In the genomic region with DNA sequence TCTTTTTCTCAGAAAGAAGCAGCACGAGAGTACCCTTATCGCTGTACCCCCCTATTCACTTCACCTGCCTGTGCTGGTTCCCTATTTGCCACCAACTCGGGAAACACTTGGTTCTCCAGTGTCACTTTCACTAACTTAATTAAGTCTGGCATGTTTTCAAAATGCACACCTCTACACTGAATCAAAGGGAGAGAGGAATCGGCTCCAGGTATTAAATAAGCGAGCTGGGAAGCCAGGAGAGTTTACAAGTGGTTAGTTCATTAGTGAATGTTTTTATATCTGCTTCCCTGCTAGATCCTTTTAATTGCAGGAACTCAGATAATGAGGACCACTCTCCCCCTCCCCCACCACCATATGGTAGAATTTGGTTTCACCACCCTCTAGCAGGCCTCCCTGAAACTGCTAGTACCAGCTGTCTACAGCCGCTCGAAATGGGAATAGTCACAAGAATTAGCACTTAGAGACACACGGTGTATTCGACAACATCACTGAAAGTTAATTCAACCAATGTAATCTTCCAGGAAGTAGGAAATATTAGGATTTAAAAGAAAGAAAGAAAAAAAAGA, we compare ENCODE assay signal across 11 mouse cellular contexts. TPM values are rescaled to one million over a fixed set of nuclear protein-coding genes. Genes with fewer than 3 reads are reported as not detected.
DNase-seq lines count a peak whose midpoint lies in the region; ATAC-seq and TF ChIP-seq lines count a peak whose summit lies in the region.
"Had no signal": no experiment of that assay in that cellular context is flagged by ENCODE, and none has a peak within 500 bp of the region (broad histone marks: within the 10 kb centered on the region; RNA-seq: fewer than 3 reads in every experiment).

No protein-coding gene starts in this region.

- intact Hi-C loops in gastrocnemius, adult 2 months (cut with DNase I) = no loop called here
- intact Hi-C loops in gastrocnemius, postnatal 36 days (cut with DNase I) = no loop called here

- peaks cover 19% of the 10 kb centered on the region for H3K4me1 ChIP-seq in cerebellum, adult 2 months (ENCODE audit: control insufficient read depth, insufficient read depth, low read length)
- 0 out of 2 replicates have a peak, but pooled peaks cover 5% of the 10 kb centered on the region for H3K4me1 ChIP-seq in forebrain, postnatal 0 days (ENCODE audit: insufficient read depth)
- peaks cover 21% of the 10 kb centered on the region for H3K4me1 ChIP-seq in midbrain, embryonic 12.5 days

- 31% methylated on average over 9 of the region's 9 CpGs for WGBS in cerebellum, adult 2 months
- 25% methylated on average over 9 of the region's 9 CpGs for WGBS in forebrain, postnatal 0 days
- WGBS in midbrain, embryonic 12.5 days = 71% methylated on average over 9 of the region's 9 CpGs

- no peak overlapping the region for H3K9ac ChIP-seq in forebrain, postnatal 0 days
- H3K9ac ChIP-seq in midbrain, embryonic 12.5 days (replicated peaks) = no peak overlapping the region

- no peak overlapping the region for H3K4me3 ChIP-seq in gastrocnemius, adult 2 months
- no peak overlapping the region for H3K4me3 ChIP-seq in cerebellum, adult 2 months (replicated peaks; ENCODE audit: insufficient read depth, low read depth, low read length)
- no peak overlapping the region for H3K4me3 ChIP-seq in forebrain, postnatal 0 days (ENCODE audit: low read depth, low read length)
- no peak overlapping the region for H3K4me3 ChIP-seq in midbrain, embryonic 12.5 days

- peak; percentile 67 for ATAC-seq in forebrain, postnatal 0 days
- ATAC-seq in midbrain, embryonic 12.5 days (ENCODE audit: low FRiP score, low read depth) = peak; percentile 62; the same call in 1 of the 2 replicates
- no peak for ATAC-seq in megakaryocyte, adult 5-6 weeks (ENCODE audit: poor library complexity, severe bottlenecking)
- ATAC-seq in CD4-positive, CD25-positive, alpha-beta regulatory T cell, adult 4 months = no peak

- no peaks in the 10 kb centered on the region for H3K36me3 ChIP-seq in forebrain, postnatal 0 days (ENCODE audit: insufficient read depth)
- no peaks in the 10 kb centered on the region for H3K36me3 ChIP-seq in midbrain, embryonic 12.5 days

- TF ChIP-seq CTCF in gastrocnemius, adult 2 months (IDR thresholded peaks at IDR 0.05) = no peak
- no peak for TF ChIP-seq CTCF in cerebellum, adult 2 months (IDR thresholded peaks at IDR 0.05; ENCODE audit: borderline replicate concordance, insufficient read depth, low read depth, low read length)
- TF ChIP-seq CTCF in forebrain, postnatal 0 days (IDR thresholded peaks at IDR 0.05; ENCODE audit: low read depth) = no peak

- peak overlapping the region; percentile 43; the same call in 1 of the 2 replicates for H3K27ac ChIP-seq in gastrocnemius, adult 2 months
- no peak overlapping the region for H3K27ac ChIP-seq in cerebellum, adult 2 months (ENCODE audit: insufficient read depth, low read length)
- H3K27ac ChIP-seq in forebrain, postnatal 0 days (ENCODE audit: low read depth, low read length) = no peak overlapping the region
- H3K27ac ChIP-seq in midbrain, embryonic 12.5 days (replicated peaks) = no peak overlapping the region

- DNase-seq in gastrocnemius, adult 2 months = no peak
- no peak for DNase-seq in gastrocnemius, postnatal 36 days
- peak; percentile 36 to 66 for DNase-seq in cerebellum, adult 2 months
- DNase-seq in forebrain, postnatal 0 days = peak; percentile 54
- no peak for DNase-seq in thymus, postnatal 14 days
- DNase-seq: B cell, adult 2 months had no signal

- TF ChIP-seq POLR2A in cerebellum, adult 2 months (IDR thresholded peaks at IDR 0.05; ENCODE audit: borderline replicate concordance, insufficient read depth, low read length) = no peak

- no peak overlapping the region for H3K4me2 ChIP-seq in forebrain, postnatal 0 days (ENCODE audit: low read depth)
- H3K4me2 ChIP-seq in midbrain, embryonic 12.5 days (replicated peaks) = no peak overlapping the region

- no peaks in the 10 kb centered on the region for H3K9me3 ChIP-seq in forebrain, postnatal 0 days (ENCODE audit: low read length)
- H3K9me3 ChIP-seq in midbrain, embryonic 12.5 days = no peaks in the 10 kb centered on the region

- H3K27me3 ChIP-seq in cerebellum, adult 2 months (ENCODE audit: control insufficient read depth, insufficient read depth, low read length) = no peaks in the 10 kb centered on the region
- H3K27me3 ChIP-seq in forebrain, postnatal 0 days (ENCODE audit: insufficient read depth, low read length) = no peaks in the 10 kb centered on the region
- H3K27me3 ChIP-seq in midbrain, embryonic 12.5 days = no peaks in the 10 kb centered on the region

RNA-seq across cellular contexts. Expression of gene Gm9747, which starts 28.2 kb away (rescaled TPM):
- not detected for total RNA-seq in gastrocnemius, adult 2 months (2021)
- not detected for total RNA-seq in gastrocnemius, postnatal 36 days (2021)
- not detected in 2 replicates for polyA plus RNA-seq in cerebellum, adult 2 months (2012; rRNA removed)
- not detected in 2 replicates for total RNA-seq in forebrain, postnatal 0 days (2014; rRNA removed)
- polyA plus RNA-seq in forebrain, postnatal 0 days (2015; fragmentation: Nextera tagmentation; extraction: Ambion mirVana) = 9.6 and 14.8 TPM in 2 replicates
- polyA plus RNA-seq in midbrain, embryonic 12.5 days (2016; fragmentation: Nextera tagmentation; extraction: Ambion mirVana) = 24.9 and 26.4 TPM in 2 replicates
- not detected in 2 replicates for total RNA-seq in megakaryocyte, adult 5-6 weeks (2015)
- not detected in 2 replicates for total RNA-seq in megakaryocyte, adult 5-6 weeks (2017)
- polyA plus RNA-seq in CD4-positive, CD25-positive, alpha-beta regulatory T cell, adult 4 months (2017; shearing (Covaris generic)) = not detected
- total RNA-seq: layer of hippocampus, postnatal 25 days had no signal
- polyA plus RNA-seq: cortical plate, adult 2 months had no signal

RNA-seq across cellular contexts. Expression of gene Irs1, which starts 30.1 kb away (rescaled TPM):
- 10 to 100 TPM; 73.9 to 90.0 TPM for total RNA-seq in gastrocnemius, adult 2 months (2021)
- total RNA-seq in gastrocnemius, postnatal 36 days (2021) = 10 to 100 TPM; 46.4 to 49.6 TPM
- polyA plus RNA-seq in cerebellum, adult 2 months (2012; rRNA removed) = 10.5 and 10.6 TPM in 2 replicates
- total RNA-seq in forebrain, postnatal 0 days (2014; rRNA removed) = 32.7 and 45.3 TPM in 2 replicates
- 3.0 and 4.4 TPM in 2 replicates for polyA plus RNA-seq in forebrain, postnatal 0 days (2015; fragmentation: Nextera tagmentation; extraction: Ambion mirVana)
- 11.5 and 11.7 TPM in 2 replicates for polyA plus RNA-seq in midbrain, embryonic 12.5 days (2016; fragmentation: Nextera tagmentation; extraction: Ambion mirVana)
- total RNA-seq in megakaryocyte, adult 5-6 weeks (2015) = 0.02 and 0.07 TPM in 2 replicates
- total RNA-seq in megakaryocyte, adult 5-6 weeks (2017) = 0.16 TPM in 1 of 2 replicates, not detected in the other
- not detected for polyA plus RNA-seq in CD4-positive, CD25-positive, alpha-beta regulatory T cell, adult 4 months (2017; shearing (Covaris generic))

RNA-seq across cellular contexts. Expression of gene Rhbdd1, which starts 55.1 kb away (rescaled TPM):
- total RNA-seq in gastrocnemius, adult 2 months (2021) = 1 to 10 TPM; 8.4 to 8.5 TPM
- 1 to 10 TPM; 6.4 to 7.7 TPM for total RNA-seq in gastrocnemius, postnatal 36 days (2021)
- polyA plus RNA-seq in cerebellum, adult 2 months (2012; rRNA removed) = 10.7 and 11.6 TPM in 2 replicates
- total RNA-seq in forebrain, postnatal 0 days (2014; rRNA removed) = 4.7 and 5.3 TPM in 2 replicates
- polyA plus RNA-seq in forebrain, postnatal 0 days (2015; fragmentation: Nextera tagmentation; extraction: Ambion mirVana) = 1.7 and 2.2 TPM in 2 replicates
- polyA plus RNA-seq in midbrain, embryonic 12.5 days (2016; fragmentation: Nextera tagmentation; extraction: Ambion mirVana) = 9.0 and 10.2 TPM in 2 replicates
- total RNA-seq in megakaryocyte, adult 5-6 weeks (2015) = 13.0 and 14.8 TPM in 2 replicates
- total RNA-seq in megakaryocyte, adult 5-6 weeks (2017) = 16.1 and 16.4 TPM in 2 replicates
- 10 to 100 TPM; 15.5 to 29.8 TPM for polyA plus RNA-seq in CD4-positive, CD25-positive, alpha-beta regulatory T cell, adult 4 months (2017; shearing (Covaris generic))

Comparison
In these comparisons a context has a peak if more than half of its experiments do, and no peak if none do; other contexts are left out.
1. DNase-seq: peak in cerebellum, adult 2 months (2 of 2) and forebrain, postnatal 0 days (single experiment); none in gastrocnemius, adult 2 months (single experiment), gastrocnemius, postnatal 36 days (0 of 2) and thymus, postnatal 14 days (single experiment).
2. ATAC-seq: peak in forebrain, postnatal 0 days (single experiment) and midbrain, embryonic 12.5 days (single experiment); none in megakaryocyte, adult 5-6 weeks (single experiment) and CD4-positive, CD25-positive, alpha-beta regulatory T cell, adult 4 months (single experiment).
3. RNA of gene Irs1, which starts 30.1 kb away (total RNA-seq): 73.9 to 90.0 TPM in gastrocnemius, adult 2 months, 46.4 to 49.6 TPM in gastrocnemius, postnatal 36 days and 32.7 to 45.3 TPM in forebrain, postnatal 0 days; 0.02 to 0.16 TPM in megakaryocyte, adult 5-6 weeks; every median in the first group is over 10 times any median in the second.